Comparison of ENCODE assay signal across 9 mouse cellular contexts in the genomic region with DNA sequence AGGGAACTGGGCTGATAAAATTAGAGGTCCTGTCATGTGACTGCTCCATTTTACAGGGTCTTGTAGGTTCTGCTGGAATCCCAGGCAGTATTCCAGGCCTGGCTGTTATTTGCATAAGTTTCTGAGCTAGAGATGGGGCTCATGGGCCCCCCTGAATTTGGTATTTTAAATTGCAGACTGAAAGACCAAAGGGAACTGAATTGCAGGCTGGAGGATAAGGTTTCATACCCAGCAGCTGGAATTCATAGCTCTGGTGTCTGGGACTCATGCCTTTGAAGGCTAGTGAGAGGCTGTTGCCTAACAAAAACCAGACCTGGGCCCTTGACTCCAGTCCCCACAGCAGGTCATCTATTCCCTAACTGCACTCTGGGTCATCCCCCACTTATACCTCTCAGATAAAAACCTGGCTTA. TPM values are rescaled to one million over a fixed set of nuclear protein-coding genes. Genes with fewer than 3 reads are reported as not detected.
A peak's percentile ranks its signal among the peaks of the same experiment; 100 is the strongest.
DNase-seq lines count a peak whose midpoint lies in the region; ATAC-seq and TF ChIP-seq lines count a peak whose summit lies in the region.
"Had no signal": no experiment of that assay in that cellular context is flagged by ENCODE, and none has a peak within 500 bp of the region (broad histone marks: within the 10 kb centered on the region; RNA-seq: fewer than 3 reads in every experiment).

No protein-coding gene starts in this region.

- no peak overlapping the region for H3K4me2 ChIP-seq in midbrain, embryonic 11.5 days
- no peak overlapping the region for H3K4me2 ChIP-seq in midbrain, postnatal 0 days (ENCODE audit: low read depth, low read length, poor library complexity, severe bottlenecking)
- H3K4me2 ChIP-seq in limb, embryonic 11.5 days (ENCODE audit: low read depth, severe bottlenecking), result no peak overlapping the region
- H3K4me2 ChIP-seq in liver, embryonic 11.5 days, result no peak overlapping the region
- H3K4me2 ChIP-seq: lung, embryonic 14.5 days had no signal

- no peaks in the 10 kb centered on the region for H3K9me3 ChIP-seq in midbrain, embryonic 11.5 days (ENCODE audit: control insufficient read depth, low read length)
- H3K9me3 ChIP-seq in midbrain, postnatal 0 days (ENCODE audit: low read length), result no peaks in the 10 kb centered on the region
- H3K9me3 ChIP-seq in limb, embryonic 11.5 days (ENCODE audit: control insufficient read depth, low read length), result no peaks in the 10 kb centered on the region
- no peaks in the 10 kb centered on the region for H3K9me3 ChIP-seq in liver, embryonic 11.5 days (ENCODE audit: control insufficient read depth, low read length)

- no peak for ATAC-seq in midbrain, embryonic 11.5 days (ENCODE audit: low FRiP score)
- no peak for ATAC-seq in midbrain, postnatal 0 days (ENCODE audit: low FRiP score)
- ATAC-seq in limb, embryonic 11.5 days (ENCODE audit: insufficient number of reproducible peaks, low FRiP score, low TSS enrichment, low read depth), result peak; percentile 91
- no peak for ATAC-seq in liver, embryonic 11.5 days (replicated peaks; ENCODE audit: low FRiP score)

- no peak overlapping the region for H3K9ac ChIP-seq in midbrain, embryonic 11.5 days (ENCODE audit: low read length)
- H3K9ac ChIP-seq in midbrain, postnatal 0 days (replicated peaks; ENCODE audit: low read length, poor library complexity, severe bottlenecking), result no peak overlapping the region
- H3K9ac ChIP-seq in limb, embryonic 11.5 days (ENCODE audit: low read length), result no peak overlapping the region
- H3K9ac ChIP-seq in liver, embryonic 11.5 days (ENCODE audit: low read depth, low read length), result no peak overlapping the region
- H3K9ac ChIP-seq: lung, embryonic 14.5 days had no signal

- no peaks in the 10 kb centered on the region for H3K36me3 ChIP-seq in midbrain, embryonic 11.5 days (ENCODE audit: control insufficient read depth, insufficient read depth, low read length)
- no peaks in the 10 kb centered on the region for H3K36me3 ChIP-seq in midbrain, postnatal 0 days (ENCODE audit: insufficient read depth, low read length)
- no peaks in the 10 kb centered on the region for H3K36me3 ChIP-seq in limb, embryonic 11.5 days (ENCODE audit: control insufficient read depth, insufficient read depth, low read length)
- no peaks in the 10 kb centered on the region for H3K36me3 ChIP-seq in liver, embryonic 11.5 days (ENCODE audit: control insufficient read depth, insufficient read depth, low read length)

- no peaks in the 10 kb centered on the region for H3K27me3 ChIP-seq in midbrain, embryonic 11.5 days (ENCODE audit: control insufficient read depth, insufficient read depth, low read length)
- H3K27me3 ChIP-seq in midbrain, postnatal 0 days (ENCODE audit: insufficient read depth, low read length), result no peaks in the 10 kb centered on the region
- no peaks in the 10 kb centered on the region for H3K27me3 ChIP-seq in limb, embryonic 11.5 days (ENCODE audit: control insufficient read depth, insufficient read depth, low read length)
- no peaks in the 10 kb centered on the region for H3K27me3 ChIP-seq in liver, embryonic 11.5 days (replicated peaks; ENCODE audit: control insufficient read depth, insufficient read depth, low read length)

- TF ChIP-seq CTCF in midbrain, postnatal 0 days (IDR thresholded peaks at IDR 0.05), result no peak

- H3K4me1 ChIP-seq in midbrain, embryonic 11.5 days (ENCODE audit: control insufficient read depth, insufficient read depth, low read length), result peaks cover 1% of the 10 kb centered on the region; the same call in 1 of the 2 replicates
- H3K4me1 ChIP-seq in midbrain, postnatal 0 days (ENCODE audit: insufficient read depth, low read length), result no peaks in the 10 kb centered on the region
- H3K4me1 ChIP-seq in limb, embryonic 11.5 days (ENCODE audit: control insufficient read depth, insufficient read depth, low read length), result peaks cover 13% of the 10 kb centered on the region
- peaks cover 4% of the 10 kb centered on the region; the same call in 1 of the 2 replicates for H3K4me1 ChIP-seq in liver, embryonic 11.5 days (replicated peaks; ENCODE audit: control insufficient read depth, insufficient read depth, low read length)

- no peak overlapping the region for H3K27ac ChIP-seq in midbrain, embryonic 11.5 days (ENCODE audit: low read depth, low read length)
- no peak overlapping the region for H3K27ac ChIP-seq in midbrain, postnatal 0 days (ENCODE audit: low read depth, low read length)
- peak overlapping the region; percentile 84 for H3K27ac ChIP-seq in limb, embryonic 11.5 days (replicated peaks; ENCODE audit: low read depth, low read length)
- no peak overlapping the region for H3K27ac ChIP-seq in liver, embryonic 11.5 days (ENCODE audit: low read depth, low read length)

- H3K4me3 ChIP-seq in midbrain, embryonic 11.5 days (ENCODE audit: low read depth, low read length), result no peak overlapping the region
- no peak overlapping the region for H3K4me3 ChIP-seq in midbrain, postnatal 0 days (ENCODE audit: low read depth, low read length)
- no peak overlapping the region for H3K4me3 ChIP-seq in limb, embryonic 11.5 days (ENCODE audit: low read depth, low read length)
- H3K4me3 ChIP-seq in liver, embryonic 11.5 days (ENCODE audit: low read depth, low read length), result no peak overlapping the region

- DNase-seq in midbrain, embryonic 11.5 days (ENCODE audit: low spot score, missing footprints), result peak; percentile 86
- no peak for DNase-seq in midbrain, postnatal 0 days (ENCODE audit: low spot score)
- peak; percentile 92 for DNase-seq in forelimb bud, embryonic 11.5 days (ENCODE audit: low read depth, low spot score)
- peak; percentile 85 for DNase-seq in limb, embryonic 11.5 days (ENCODE audit: low spot score)
- DNase-seq in thymus, postnatal 10 days (ENCODE audit: low spot score in 2 of 2), result no peak
- DNase-seq in right cerebral cortex, adult 18-20 months, result no peak
- no peak for DNase-seq in liver, embryonic 11.5 days (ENCODE audit: low spot score)
- DNase-seq: kidney, postnatal 36 days; lung, embryonic 14.5 days had no signal

RNA-seq across cellular contexts. Expression of gene Eepd1, which starts 45.6 kb away (rescaled TPM):
- 5.5 and 7.8 TPM in 2 replicates for polyA plus RNA-seq in midbrain, embryonic 11.5 days (2014; fragmentation: Nextera tagmentation; extraction: Ambion mirVana)
- 16.2 and 17.6 TPM in 2 replicates for total RNA-seq in midbrain, postnatal 0 days (2014; rRNA removed)
- 13.5 and 13.7 TPM in 2 replicates for polyA plus RNA-seq in midbrain, postnatal 0 days (2015; fragmentation: Nextera tagmentation; extraction: Ambion mirVana)
- 21.2 and 21.8 TPM in 2 replicates for polyA plus RNA-seq in limb, embryonic 11.5 days (2014; fragmentation: Nextera tagmentation; extraction: Ambion mirVana)
- polyA plus RNA-seq in liver, embryonic 11.5 days (2014; fragmentation: Nextera tagmentation; extraction: Ambion mirVana), result 9.4 and 10.9 TPM in 2 replicates

Comparison
In these comparisons a context has a peak if more than half of its experiments do, and no peak if none do; other contexts are left out.
1. DNase-seq: peak in midbrain, embryonic 11.5 days (single experiment), forelimb bud, embryonic 11.5 days (single experiment) and limb, embryonic 11.5 days (single experiment); none in midbrain, postnatal 0 days (single experiment), thymus, postnatal 10 days (0 of 2), right cerebral cortex, adult 18-20 months (single experiment) and liver, embryonic 11.5 days (single experiment).